Mouse (Mus musculus) forebrain, embryonic 13.5 days (tissue): ENCODE results near the gene Clgn. TPM values are rescaled to one million over a fixed set of nuclear protein-coding genes. Genes with fewer than 3 reads are reported as not detected.

Experiments
- ATAC-seq: fragments of 200-750 bp; cut with Nextera tagmentation; 2 replicates; pipeline ENCODE4 v1.8.0; 2017
- H3K27ac ChIP-seq: fragments of 300-500 bp; sonication (generic); 2 replicates; pipeline ENCODE4 v1.5.1; 2015; ENCODE audit warnings: inconsistent platforms, mild to moderate bottlenecking, moderate library complexity
- H3K27me3 ChIP-seq: fragments of 300-500 bp; sonication (generic); 2 replicates; pipeline ENCODE4 v1.6.1; 2015; ENCODE audit warnings: mild to moderate bottlenecking, inconsistent platforms
- H3K36me3 ChIP-seq: fragments of 300-500 bp; sonication (generic); 2 replicates; pipeline ENCODE4 v1.6.1; 2015; ENCODE audit warnings: mild to moderate bottlenecking, inconsistent platforms; ENCODE audit not compliant: poor library complexity, severe bottlenecking
- H3K4me1 ChIP-seq: fragments of 300-500 bp; sonication (generic); 2 replicates; pipeline ENCODE4 v1.6.1; 2015; ENCODE audit warnings: inconsistent platforms
- H3K4me2 ChIP-seq: fragments of 300-500 bp; sonication (generic); 2 replicates; pipeline ENCODE4 v1.6.1; 2015; ENCODE audit warnings: inconsistent platforms, mild to moderate bottlenecking, moderate library complexity
- H3K4me3 ChIP-seq: fragments of 300-500 bp; sonication (generic); 2 replicates; pipeline ENCODE4 v1.5.1; 2015; ENCODE audit warnings: mild to moderate bottlenecking, inconsistent platforms
- H3K9ac ChIP-seq: fragments of 300-500 bp; sonication (generic); 2 replicates; pipeline ENCODE4 v1.6.1; 2015; ENCODE audit warnings: mild to moderate bottlenecking, inconsistent platforms
- H3K9me3 ChIP-seq: fragments of 300-500 bp; sonication (generic); replicated peaks from 2 replicates; pipeline ENCODE4 v1.6.1; 2016; ENCODE audit warnings: inconsistent platforms
- WGBS: fragments of 180-500 bp; shearing (Covaris S2); methylation state at CpG from one replicate; pipeline ENCODE4 v1.1.7; 2015; 5-methylcytosine and 5-hydroxymethylcytosine counted together
- polyA plus RNA-seq: library from polyadenylated mRNA; unstranded; fragments of >200 nt; fragmentation: Nextera tagmentation; extraction: Ambion mirVana; gene quantifications from 2 replicates; pipeline ENCODE4 v1.2.1, GENCODE M21; 2015

Gene Clgn
- polyA plus RNA-seq, 1 experiment from 2014 or later = 5.4 TPM

- Histone ChIP-seq H3K9ac (no peak overlapping the region), H3K4me3 (no peak overlapping the region), H3K4me2 (no peak overlapping the region), H3K27me3 (no peaks in the 10 kb centered on the region), H3K36me3 (no peaks in the 10 kb centered on the region), H3K27ac (no peak overlapping the region), H3K9me3 (no peaks in the 10 kb centered on the region), H3K4me1 (no peaks in the 10 kb centered on the region)
- no peak for ATAC-seq
- WGBS = 83% methylated on average over 3 of the region's 3 CpGs
These were observed 69.9 kb downstream of the Clgn start for GRCm38 (mm10) chr8:83459606-83460005.

Other genes starting within 250 kb of the Clgn start
- gene Tbc1d9, start 224.5 kb upstream of the Clgn start, polyA plus RNA-seq = 9.3 and 11.5 TPM in 2 replicates
- gene Gm10645, start 223.7 kb upstream of the Clgn start, polyA plus RNA-seq = 5.1 and 5.2 TPM in 2 replicates
- gene Ucp1, start 99.5 kb upstream of the Clgn start, polyA plus RNA-seq = not detected in 2 replicates
- 27.9 and 28.3 TPM in 2 replicates for gene Elmod2, start 57.4 kb upstream of the Clgn start, polyA plus RNA-seq
- gene Mgat4d, start 41.4 kb upstream of the Clgn start, polyA plus RNA-seq = not detected in 2 replicates
- 198 and 200 TPM in 2 replicates for gene Scoc, start 68.5 kb downstream of the Clgn start, polyA plus RNA-seq
- 0.15 TPM in 1 of 2 replicates, not detected in the other for gene Olfr370, start 145.9 kb downstream of the Clgn start, polyA plus RNA-seq
- gene Ndufb7, start 176.8 kb downstream of the Clgn start, polyA plus RNA-seq = 393 and 412 TPM in 2 replicates
- 613 and 652 TPM in 2 replicates for gene Tecr, start 218.1 kb downstream of the Clgn start, polyA plus RNA-seq
- gene Dnajb1, start 218.3 kb downstream of the Clgn start, polyA plus RNA-seq = 59.4 and 61.9 TPM in 2 replicates